Mouse (Mus musculus): ENCODE measurements at regions not wholly inside any gene's neighbourhood (a gene's known extent, or its start where the extent isn't known, plus 50 kb on each side); places are given as distances from the start of the nearest gene placed in this dataset.
A peak's percentile ranks its signal among the peaks of the same experiment; 100 is the strongest.

GRCm38 (mm10) chr3:9174517-9174832, 435.4 kb downstream of the Zfp704 start:
- Histone ChIP-seq H3K27ac (ENCODE audit: control insufficient read depth, insufficient read depth, low read depth, low read length) (no peak overlapping the region), H3K27me3 (ENCODE audit: control insufficient read depth, insufficient read depth, low read length) (no peaks in the 10 kb centered on the region), H3K4me3 (ENCODE audit: control insufficient read depth, low read depth, low read length) (no peak overlapping the region), H3K36me3 (ENCODE audit: control insufficient read depth, insufficient read depth, low read length) (no peaks in the 10 kb centered on the region), H3K4me1 (ENCODE audit: control insufficient read depth, insufficient read depth, low read length) (peaks cover 8% of the 10 kb centered on the region)
- TF ChIP-seq CTCF (IDR thresholded peaks at IDR 0.05; ENCODE audit: control insufficient read depth, insufficient read depth, insufficient replicate concordance, low read depth, low read length): no peak
- no peak for TF ChIP-seq POLR2A (IDR thresholded peaks at IDR 0.05; ENCODE audit: control insufficient read depth, low read depth, low read length)

- no peaks in the 10 kb centered on the region for H3K36me3 ChIP-seq (ENCODE audit: control insufficient read depth, insufficient read depth, low read length)
- no peak overlapping the region for H3K4me3 ChIP-seq (ENCODE audit: control insufficient read depth, low read depth, low read length)
- H3K27me3 ChIP-seq (ENCODE audit: control insufficient read depth, insufficient read depth, low read length): no peaks in the 10 kb centered on the region
- TF ChIP-seq POLR2A (IDR thresholded peaks at IDR 0.05; ENCODE audit: control insufficient read depth, low read depth, low read length) (no peak), CTCF (IDR thresholded peaks at IDR 0.05; ENCODE audit: control insufficient read depth, insufficient read depth, insufficient replicate concordance, low read depth, low read length) (no peak)
- peaks cover 9% of the 10 kb centered on the region for H3K4me1 ChIP-seq (ENCODE audit: control insufficient read depth, insufficient read depth, low read length)
- no peak overlapping the region for H3K27ac ChIP-seq (ENCODE audit: control insufficient read depth, insufficient read depth, low read depth, low read length)
Observed at GRCm38 (mm10) chr3:9173643-9174516, 436.0 kb downstream of the Zfp704 start.

GRCm38 (mm10) chr3:9171970-9172369, 437.9 kb downstream of the Zfp704 start:
- no peak overlapping the region for H3K27ac ChIP-seq (ENCODE audit: control insufficient read depth, insufficient read depth, low read depth, low read length)
- H3K4me3 ChIP-seq (ENCODE audit: control insufficient read depth, low read depth, low read length): no peak overlapping the region
- no peaks in the 10 kb centered on the region for H3K27me3 ChIP-seq (ENCODE audit: control insufficient read depth, insufficient read depth, low read length)
- no peaks in the 10 kb centered on the region for H3K36me3 ChIP-seq (ENCODE audit: control insufficient read depth, insufficient read depth, low read length)
- no peak for TF ChIP-seq CTCF (IDR thresholded peaks at IDR 0.05; ENCODE audit: control insufficient read depth, insufficient read depth, insufficient replicate concordance, low read depth, low read length)
- H3K4me1 ChIP-seq (ENCODE audit: control insufficient read depth, insufficient read depth, low read length): peaks cover 11% of the 10 kb centered on the region

GRCm38 (mm10) chr3:9168955-9169354, 440.9 kb downstream of the Zfp704 start:
- no peak overlapping the region for H3K27ac ChIP-seq (ENCODE audit: control insufficient read depth, insufficient read depth, low read depth, low read length)
- peak overlapping the region; percentile 48 for H3K4me3 ChIP-seq (ENCODE audit: control insufficient read depth, low read depth, low read length)
- TF ChIP-seq CTCF (IDR thresholded peaks at IDR 0.05; ENCODE audit: control insufficient read depth, insufficient read depth, insufficient replicate concordance, low read depth, low read length) (no peak), POLR2A (IDR thresholded peaks at IDR 0.05; ENCODE audit: control insufficient read depth, low read depth, low read length) (no peak)
- H3K27me3 ChIP-seq (ENCODE audit: control insufficient read depth, insufficient read depth, low read length): no peaks in the 10 kb centered on the region
- peaks cover 7% of the 10 kb centered on the region for H3K4me1 ChIP-seq (ENCODE audit: control insufficient read depth, insufficient read depth, low read length)
- no peaks in the 10 kb centered on the region for H3K36me3 ChIP-seq (ENCODE audit: control insufficient read depth, insufficient read depth, low read length)

- Histone ChIP-seq H3K4me3 (ENCODE audit: control insufficient read depth, low read depth, low read length) (no peak overlapping the region), H3K36me3 (ENCODE audit: control insufficient read depth, insufficient read depth, low read length) (no peaks in the 10 kb centered on the region), H3K4me1 (ENCODE audit: control insufficient read depth, insufficient read depth, low read length) (no peaks in the 10 kb centered on the region), H3K27ac (ENCODE audit: control insufficient read depth, insufficient read depth, low read depth, low read length) (no peak overlapping the region), H3K27me3 (ENCODE audit: control insufficient read depth, insufficient read depth, low read length) (no peaks in the 10 kb centered on the region)
- TF ChIP-seq POLR2A (IDR thresholded peaks at IDR 0.05; ENCODE audit: control insufficient read depth, low read depth, low read length) (no peak), CTCF (IDR thresholded peaks at IDR 0.05; ENCODE audit: control insufficient read depth, insufficient read depth, insufficient replicate concordance, low read depth, low read length) (no peak)
Observed at GRCm38 (mm10) chr3:9159073-9159472, 450.8 kb downstream of the Zfp704 start.

- Histone ChIP-seq H3K27me3 (ENCODE audit: control insufficient read depth, insufficient read depth, low read length) (no peaks in the 10 kb centered on the region), H3K4me1 (ENCODE audit: control insufficient read depth, insufficient read depth, low read length) (no peaks in the 10 kb centered on the region), H3K4me3 (ENCODE audit: control insufficient read depth, low read depth, low read length) (no peak overlapping the region), H3K36me3 (ENCODE audit: control insufficient read depth, insufficient read depth, low read length) (no peaks in the 10 kb centered on the region), H3K27ac (ENCODE audit: control insufficient read depth, insufficient read depth, low read depth, low read length) (no peak overlapping the region)
- TF ChIP-seq CTCF (IDR thresholded peaks at IDR 0.05; ENCODE audit: control insufficient read depth, insufficient read depth, insufficient replicate concordance, low read depth, low read length) (no peak), POLR2A (IDR thresholded peaks at IDR 0.05; ENCODE audit: control insufficient read depth, low read depth, low read length) (no peak)
Observed at GRCm38 (mm10) chr3:9154172-9154571, 455.7 kb downstream of the Zfp704 start.

GRCm38 (mm10) chr3:9153690-9154089, 456.2 kb downstream of the Zfp704 start:
- Histone ChIP-seq H3K36me3 (ENCODE audit: control insufficient read depth, insufficient read depth, low read length) (no peaks in the 10 kb centered on the region), H3K4me1 (ENCODE audit: control insufficient read depth, insufficient read depth, low read length) (no peaks in the 10 kb centered on the region)
- TF ChIP-seq POLR2A (IDR thresholded peaks at IDR 0.05; ENCODE audit: control insufficient read depth, low read depth, low read length) (no peak), CTCF (IDR thresholded peaks at IDR 0.05; ENCODE audit: control insufficient read depth, insufficient read depth, insufficient replicate concordance, low read depth, low read length) (no peak)

More at GRCm38 (mm10) chr3:9153690-9154089, 456.2 kb downstream of the Zfp704 start:
- H3K27me3 ChIP-seq (ENCODE audit: control insufficient read depth, insufficient read depth, low read length): no peaks in the 10 kb centered on the region
- H3K27ac ChIP-seq (ENCODE audit: control insufficient read depth, insufficient read depth, low read depth, low read length): no peak overlapping the region
- H3K4me3 ChIP-seq (ENCODE audit: control insufficient read depth, low read depth, low read length): no peak overlapping the region
